Comparison of ENCODE assay signal across 36 mouse cellular contexts in genomic region chr11:103231367-103231766, GRCm38 (mm10). TPM values are rescaled to one million over a fixed set of nuclear protein-coding genes. Genes with fewer than 3 reads are reported as not detected.
"Had no signal": no experiment of that assay in that cellular context is flagged by ENCODE, and none has a peak within 500 bp of the region (broad histone marks: within the 10 kb centered on the region; RNA-seq: fewer than 3 reads in every experiment).

No protein-coding gene starts in this region.

- H3K27me3 ChIP-seq: embryonic facial prominence, embryonic 12.5 days; embryonic facial prominence, embryonic 13.5 days; embryonic facial prominence, embryonic 15.5 days; forebrain, embryonic 12.5 days; forebrain, embryonic 13.5 days; forebrain, embryonic 15.5 days had no signal

- DNase-seq: cerebellum, adult 2 months; cerebellum, adult 8-10 months; cerebellum, adult 9-10 months; cerebellum, adult 9-11 months; cerebellum, postnatal 10 days; cerebellum, postnatal 14 days; cerebellum, postnatal 25 days; cerebellum, postnatal 36 days; embryo, embryonic 11 days; forebrain, postnatal 0 days; gastrocnemius, postnatal 10 days had no signal

- H3K4me1 ChIP-seq: forebrain, embryonic 12.5 days; forebrain, embryonic 13.5 days; forebrain, embryonic 15.5 days had no signal

- H3K9ac ChIP-seq: embryonic facial prominence, embryonic 12.5 days; embryonic facial prominence, embryonic 13.5 days; embryonic facial prominence, embryonic 15.5 days; forebrain, embryonic 12.5 days; forebrain, embryonic 13.5 days; forebrain, embryonic 15.5 days; forebrain, postnatal 0 days had no signal

- H3K27ac ChIP-seq: embryonic facial prominence, embryonic 10.5 days; embryonic facial prominence, embryonic 12.5 days; embryonic facial prominence, embryonic 13.5 days; embryonic facial prominence, embryonic 15.5 days; forebrain, embryonic 10.5 days; forebrain, embryonic 12.5 days; forebrain, embryonic 13.5 days; forebrain, embryonic 15.5 days had no signal

- H3K4me3 ChIP-seq: embryonic facial prominence, embryonic 10.5 days; embryonic facial prominence, embryonic 12.5 days; embryonic facial prominence, embryonic 13.5 days; embryonic facial prominence, embryonic 15.5 days; erythroblast, embryonic 14.5 days; forebrain, embryonic 10.5 days; forebrain, embryonic 12.5 days; forebrain, embryonic 13.5 days; forebrain, embryonic 15.5 days; gastrocnemius, adult 2 months had no signal

RNA-seq across cellular contexts. Expression of gene Spata32, which starts 13.1 kb away (rescaled TPM):
- total RNA-seq: gastrocnemius, adult 18-20 months; gastrocnemius, adult 2 months; gastrocnemius, adult 8-10 months; gastrocnemius, postnatal 10 days; gastrocnemius, postnatal 14 days; gastrocnemius, postnatal 25 days; gastrocnemius, postnatal 36 days; gastrocnemius, postnatal 4 days; heart, adult 18-20 months; heart, adult 8-10 months had no signal
- polyA plus RNA-seq: embryonic facial prominence, embryonic 10.5 days; embryonic facial prominence, embryonic 11.5 days; embryonic facial prominence, embryonic 12.5 days; embryonic facial prominence, embryonic 13.5 days; embryonic facial prominence, embryonic 14.5 days; embryonic facial prominence, embryonic 15.5 days; erythroblast, embryonic 14.5 days; forebrain, embryonic 10.5 days; forebrain, embryonic 11.5 days; forebrain, embryonic 12.5 days; forebrain, embryonic 13.5 days; forebrain, embryonic 14.5 days; forebrain, embryonic 16.5 days had no signal

RNA-seq across cellular contexts. Expression of gene 1700023F06Rik, which starts 23.0 kb away (rescaled TPM):
- total RNA-seq: common myeloid progenitor, adult 5-6 weeks; gastrocnemius, adult 18-20 months; gastrocnemius, adult 2 months; gastrocnemius, adult 8-10 months; gastrocnemius, postnatal 10 days; gastrocnemius, postnatal 14 days; gastrocnemius, postnatal 25 days; gastrocnemius, postnatal 36 days; gastrocnemius, postnatal 4 days; granulocyte monocyte progenitor cell, adult 5-6 weeks; heart, adult 18-20 months; heart, adult 8-10 months had no signal
- polyA plus RNA-seq: erythroblast, embryonic 14.5 days had no signal
